Mouse (Mus musculus): ENCODE measurements around the gene Cftr.
A peak's percentile ranks its signal among the peaks of the same experiment; 100 is the strongest.

Gene Cftr

GRCm38 (mm10) chr6:18170311-18170922, at the start of gene Cftr:
TSS of gene Cftr (plus strand) at chr6:18170687.
- no peak for DNase-seq (ENCODE audit: low read depth, low spot score)

GRCm38 (mm10) chr6:18127206-18127983, 43.1 kb upstream of the Cftr start:
- no peak for DNase-seq (ENCODE audit: low read depth, low spot score)

- DNase-seq (ENCODE audit: low read depth, low spot score), result no peak
These were observed 42.4 kb upstream of the Cftr start for GRCm38 (mm10) chr6:18128059-18128458.

- DNase-seq (ENCODE audit: low read depth, low spot score), result no peak
These were observed 35.2 kb upstream of the Cftr start for GRCm38 (mm10) chr6:18135246-18135645.

- DNase-seq (ENCODE audit: low read depth, low spot score), result peak; percentile 2
These were observed 17.5 kb upstream of the Cftr start for GRCm38 (mm10) chr6:18153031-18153430.

GRCm38 (mm10) chr6:18169618-18170017, 869 bp upstream of the Cftr start:
- DNase-seq (ENCODE audit: low read depth, low spot score), result no peak

GRCm38 (mm10) chr6:18171614-18172013, 1.1 kb downstream of the Cftr start:
- no peak for DNase-seq (ENCODE audit: low read depth, low spot score)

GRCm38 (mm10) chr6:18177509-18177908, 7.0 kb downstream of the Cftr start:
- no peak for DNase-seq (ENCODE audit: low read depth, low spot score)

- no peak for DNase-seq (ENCODE audit: low read depth, low spot score)
These were observed 10.2 kb downstream of the Cftr start for GRCm38 (mm10) chr6:18180665-18181064.

GRCm38 (mm10) chr6:18182903-18183302, 12.4 kb downstream of the Cftr start:
- DNase-seq (ENCODE audit: low read depth, low spot score), result no peak

GRCm38 (mm10) chr6:18220691-18221090, 50.2 kb downstream of the Cftr start:
- DNase-seq (ENCODE audit: low read depth, low spot score), result no peak

- DNase-seq (ENCODE audit: low read depth, low spot score), result no peak
These were observed 52.7 kb downstream of the Cftr start for GRCm38 (mm10) chr6:18223206-18223605.

- no peak for DNase-seq (ENCODE audit: low read depth, low spot score)
These were observed 54.7 kb downstream of the Cftr start for GRCm38 (mm10) chr6:18225157-18225556.

GRCm38 (mm10) chr6:18246495-18246894, 76.0 kb downstream of the Cftr start:
- no peak for DNase-seq (ENCODE audit: low read depth, low spot score)

- no peak for DNase-seq (ENCODE audit: low read depth, low spot score)
These were observed 77.5 kb downstream of the Cftr start for GRCm38 (mm10) chr6:18247891-18248463.

GRCm38 (mm10) chr6:18248464-18248863, 78.0 kb downstream of the Cftr start:
- no peak for DNase-seq (ENCODE audit: low read depth, low spot score)

- no peak for DNase-seq (ENCODE audit: low read depth, low spot score)
These were observed 84.1 kb downstream of the Cftr start for GRCm38 (mm10) chr6:18254586-18254985.

GRCm38 (mm10) chr6:18270983-18271382, 100.5 kb downstream of the Cftr start:
- no peak for DNase-seq (ENCODE audit: low read depth, low spot score)

GRCm38 (mm10) chr6:18300781-18301180, 130.3 kb downstream of the Cftr start:
- no peak for DNase-seq (ENCODE audit: low read depth, low spot score)

- no peak for DNase-seq (ENCODE audit: low read depth, low spot score)
These were observed 131.6 kb downstream of the Cftr start for GRCm38 (mm10) chr6:18302105-18302504.

- no peak for DNase-seq (ENCODE audit: low read depth, low spot score)
These were observed 132.7 kb downstream of the Cftr start for GRCm38 (mm10) chr6:18303228-18303627.

GRCm38 (mm10) chr6:18305130-18305529, 134.6 kb downstream of the Cftr start:
- no peak for DNase-seq (ENCODE audit: low read depth, low spot score)

GRCm38 (mm10) chr6:18310983-18311382, 140.5 kb downstream of the Cftr start:
- no peak for DNase-seq (ENCODE audit: low read depth, low spot score)
